Mouse (Mus musculus) limb, embryonic 14.5 days (tissue): ENCODE results near the gene Echdc2. TPM values are rescaled to one million over a fixed set of nuclear protein-coding genes. Genes with fewer than 3 reads are reported as not detected.

Experiments used
- ATAC-seq: fragments of 200-750 bp; cut with Nextera tagmentation; 2 replicates; pipeline ENCODE4 v1.8.0; 2017; ENCODE audit warnings: low read depth, moderate number of reproducible peaks, moderate TSS enrichment; ENCODE audit not compliant: low FRiP score
- DNase-seq: peaks from one replicate; pipeline ENCODE4 v3.0.0-alpha.2; 2015; ENCODE audit warnings: low spot score
- H3K27ac ChIP-seq: fragments of 300-500 bp; sonication (generic); replicated peaks from 2 replicates; pipeline ENCODE4 v1.5.1; 2014; ENCODE audit warnings: low read depth, mild to moderate bottlenecking, low read length, moderate library complexity, mixed read lengths
- H3K27me3 ChIP-seq: fragments of 300-500 bp; sonication (generic); 2 replicates; pipeline ENCODE4 v1.6.1; 2014; ENCODE audit warnings: low read length, mixed read lengths; ENCODE audit not compliant: control insufficient read depth, insufficient read depth
- H3K36me3 ChIP-seq: fragments of 300-500 bp; sonication (generic); 2 replicates; pipeline ENCODE4 v1.6.1; 2014; ENCODE audit warnings: mild to moderate bottlenecking, low read length, moderate library complexity, mixed read lengths; ENCODE audit not compliant: control insufficient read depth, insufficient read depth
- H3K4me1 ChIP-seq: fragments of 300-500 bp; sonication (generic); 2 replicates; pipeline ENCODE4 v1.6.1; 2014; ENCODE audit warnings: antibody characterized with exemption, low read length, mixed read lengths; ENCODE audit not compliant: control insufficient read depth, insufficient read depth
- H3K4me2 ChIP-seq: fragments of 300-500 bp; sonication (generic); replicated peaks from 2 replicates; pipeline ENCODE4 v1.6.1; 2014; ENCODE audit warnings: low read depth, mild to moderate bottlenecking, low read length, moderate library complexity; ENCODE audit not compliant: severe bottlenecking
- H3K4me3 ChIP-seq: fragments of 300-500 bp; sonication (generic); replicated peaks from 2 replicates; pipeline ENCODE4 v1.5.1; 2014; ENCODE audit warnings: low read length
- H3K9ac ChIP-seq: fragments of 300-500 bp; sonication (generic); 2 replicates; pipeline ENCODE4 v1.6.1; 2014; ENCODE audit warnings: mild to moderate bottlenecking, low read depth, low read length, moderate library complexity; ENCODE audit not compliant: severe bottlenecking
- H3K9me3 ChIP-seq: fragments of 300-500 bp; sonication (generic); 2 replicates; pipeline ENCODE4 v1.6.1; 2016; ENCODE audit warnings: low read length; ENCODE audit not compliant: control insufficient read depth
- POLR2A ChIP-seq: fragments of 200-500 bp; IDR thresholded peaks from 2 replicates; pipeline ENCODE4 v1.8.0; 2012; ENCODE audit warnings: inconsistent platforms, mild to moderate bottlenecking, moderate library complexity, borderline replicate concordance; ENCODE audit not compliant: insufficient read depth, insufficient read length; ENCODE audit errors: extremely low read depth
- WGBS: fragments of 180-500 bp; shearing (Covaris S2); extraction: QIAGEN DNeasy Blood & Tissue Kit; methylation state at CpG from one replicate; pipeline ENCODE4 v1.1.7; 2014; 5-methylcytosine and 5-hydroxymethylcytosine counted together
- polyA plus RNA-seq, 2 experiments: library from polyadenylated mRNA; depleted of rRNA in 1 of 2; stranded (reverse) in 1 of 2; unstranded in 1 of 2; fragments of >200 nt; fragmentation: Nextera tagmentation in 1 of 2; extraction: Ambion mirVana in 1 of 2; gene quantifications; 2 replicates each; pipeline versions ENCODE4 v1.2.1 to v1.2.3; 2012 to 2014

The Echdc2 gene
- polyA plus RNA-seq (2012; rRNA removed): 85.4 and 96.4 TPM in 2 replicates
- 56.5 and 59.6 TPM in 2 replicates for polyA plus RNA-seq (2014; fragmentation: Nextera tagmentation; extraction: Ambion mirVana)

GRCm38 (mm10) chr4:108165152-108165895 lies at the start of gene Echdc2:
Echdc2 (plus strand) TSS chr4:108165437.
- TF ChIP-seq POLR2A: 0 out of 2 replicates have a peak, but pooled peaks have one; percentile 18
- peak; percentile 54 for DNase-seq
- no peaks in the 10 kb centered on the region for H3K9me3 ChIP-seq
- peak within 1 kb of the TSS; percentile 89 for H3K4me2 ChIP-seq
- peak; percentile 75 for ATAC-seq
- H3K4me3 ChIP-seq: peak within 1 kb of the TSS; percentile 69
- H3K27me3 ChIP-seq: no peaks in the 10 kb centered on the region
- H3K4me1 ChIP-seq: no peaks in the 10 kb centered on the region
- 1% methylated on average over 43 of the region's 43 CpGs for WGBS
- H3K9ac ChIP-seq: peak within 1 kb of the TSS; percentile 83
- no peaks in the 10 kb centered on the region; the same call in 1 of the 2 replicates for H3K36me3 ChIP-seq
- H3K27ac ChIP-seq: no peak within 1 kb of the TSS

- no peak for DNase-seq
- no peak overlapping the region for H3K4me3 ChIP-seq
- H3K9me3 ChIP-seq: no peaks in the 10 kb centered on the region
- H3K36me3 ChIP-seq: 0 out of 2 replicates have a peak, but pooled peaks cover 5% of the 10 kb centered on the region
- no peak for TF ChIP-seq POLR2A
- WGBS: 97% methylated on average over 2 of the region's 2 CpGs
- no peak overlapping the region for H3K27ac ChIP-seq
- no peak for ATAC-seq
- no peaks in the 10 kb centered on the region for H3K27me3 ChIP-seq
- no peaks in the 10 kb centered on the region for H3K4me1 ChIP-seq
- no peak overlapping the region for H3K9ac ChIP-seq
- no peak overlapping the region for H3K4me2 ChIP-seq
Measured at GRCm38 (mm10) chr4:108116466-108116865, 48.8 kb upstream of the Echdc2 start.

GRCm38 (mm10) chr4:108117488-108117887 lies 47.7 kb upstream of the Echdc2 start:
- WGBS: 87% methylated on average over 8 of the region's 8 CpGs
- Histone ChIP-seq H3K9me3 (no peaks in the 10 kb centered on the region), H3K4me1 (no peaks in the 10 kb centered on the region), H3K9ac (no peak overlapping the region), H3K4me2 (no peak overlapping the region), H3K27ac (no peak overlapping the region), H3K4me3 (no peak overlapping the region), H3K36me3 (no peaks in the 10 kb centered on the region), H3K27me3 (no peaks in the 10 kb centered on the region)
- no peak for DNase-seq
- no peak for ATAC-seq
- TF ChIP-seq POLR2A: no peak

- Histone ChIP-seq H3K27me3 (no peaks in the 10 kb centered on the region), H3K36me3 (no peaks in the 10 kb centered on the region), H3K9ac (peak overlapping the region; percentile 66), H3K4me1 (no peaks in the 10 kb centered on the region), H3K27ac (peak overlapping the region; percentile 55), H3K4me3 (peak overlapping the region; percentile 60), H3K9me3 (no peaks in the 10 kb centered on the region), H3K4me2 (peak overlapping the region; percentile 56)
- TF ChIP-seq POLR2A: no peak
- ATAC-seq (peak; percentile 94), DNase-seq (peak; percentile 96)
- 13% methylated on average over 42 of the region's 45 CpGs for WGBS
Measured at GRCm38 (mm10) chr4:108117924-108118876, 47.0 kb upstream of the Echdc2 start.

GRCm38 (mm10) chr4:108124104-108124503 lies 41.1 kb upstream of the Echdc2 start:
- Histone ChIP-seq H3K4me2 (no peak overlapping the region), H3K9ac (no peak overlapping the region), H3K27ac (no peak overlapping the region), H3K9me3 (no peaks in the 10 kb centered on the region), H3K27me3 (no peaks in the 10 kb centered on the region), H3K4me3 (no peak overlapping the region), H3K36me3 (no peaks in the 10 kb centered on the region), H3K4me1 (no peaks in the 10 kb centered on the region)
- no peak for TF ChIP-seq POLR2A
- WGBS: 84% methylated on average over 1 of the region's 1 CpGs
- no peak for DNase-seq
- no peak for ATAC-seq
